Mouse (Mus musculus) mouse embryonic stem cell (cell line): ENCODE data around the gene Prrc2b.

Experiments used
- in situ Hi-C, 2 experiments: fragments of 300-500 bp; cut with MboI; formaldehyde crosslinking; loops; 1 replicate in 1 of 2; 3 replicates in 1 of 2; pipeline ENCODE4 v1.14.3; 2019 to 2020; ENCODE audit warnings: low sequenced_read_pairs in 2 of 2, low pct_unique_long_range_greater_than_20kb in 1 of 2, mixed read lengths in 1 of 2; ENCODE audit not compliant: unreplicated experiment in 1 of 2

Prrc2b gene

GRCm38 (mm10) chr2:32203853-32204252 is 53.0 kb downstream of the Prrc2b start:
- in situ Hi-C loops = no loop called here

- in situ Hi-C loops = no loop called here
Observed at GRCm38 (mm10) chr2:32207682-32208081, 56.8 kb downstream of the Prrc2b start.

GRCm38 (mm10) chr2:32211689-32212088 is 60.8 kb downstream of the Prrc2b start:
- in situ Hi-C loops = no loop called here

GRCm38 (mm10) chr2:32213000-32213399 is 62.1 kb downstream of the Prrc2b start:
- in situ Hi-C loops = no loop called here

- in situ Hi-C loops = no loop called here
Observed at GRCm38 (mm10) chr2:32215576-32215975, 64.7 kb downstream of the Prrc2b start.

GRCm38 (mm10) chr2:32216506-32216905 is 65.6 kb downstream of the Prrc2b start:
- in situ Hi-C loops = no loop called here

GRCm38 (mm10) chr2:32217656-32218055 is 66.8 kb downstream of the Prrc2b start:
- in situ Hi-C loops = no loop called here

GRCm38 (mm10) chr2:32218113-32218512 is 67.2 kb downstream of the Prrc2b start:
- in situ Hi-C loops = no loop called here

GRCm38 (mm10) chr2:32218541-32219334 is 67.9 kb downstream of the Prrc2b start:
- in situ Hi-C loops = no loop called here

GRCm38 (mm10) chr2:32219501-32219900 is 68.6 kb downstream of the Prrc2b start:
- in situ Hi-C loops = no loop called here

GRCm38 (mm10) chr2:32220021-32220420 is 69.1 kb downstream of the Prrc2b start:
- in situ Hi-C loops = no loop called here

- in situ Hi-C loops = no loop called here
Observed at GRCm38 (mm10) chr2:32220969-32221368, 70.1 kb downstream of the Prrc2b start.

- in situ Hi-C loops = no loop called here
Observed at GRCm38 (mm10) chr2:32221577-32221976, 70.7 kb downstream of the Prrc2b start.

- in situ Hi-C loops = no loop called here
Observed at GRCm38 (mm10) chr2:32222057-32222456, 71.2 kb downstream of the Prrc2b start.

- in situ Hi-C loops = no loop called here
Observed at GRCm38 (mm10) chr2:32235433-32235832, 84.6 kb downstream of the Prrc2b start.

GRCm38 (mm10) chr2:32235886-32236759 is 85.2 kb downstream of the Prrc2b start, which contains the start of gene Pomt1:
Gene Pomt1 (plus strand): TSS chr2:32236590.
- in situ Hi-C loops = no loop called here

GRCm38 (mm10) chr2:32236760-32237487 is 86.0 kb downstream of the Prrc2b start:
- in situ Hi-C loops = no loop called here

GRCm38 (mm10) chr2:32237571-32237970 is 86.7 kb downstream of the Prrc2b start:
- in situ Hi-C loops = no loop called here
